Mouse (Mus musculus): ENCODE measurements around the gene Cuedc2.

- TF ChIP-seq CTCF (IDR thresholded peaks at IDR 0.05; ENCODE audit: low read depth) = no peak
- TF ChIP-seq EP300 (IDR thresholded peaks at IDR 0.05; ENCODE audit: low read depth) = no peak
Measured at GRCm38 (mm10) chr19:46313591-46313990, 24.9 kb downstream of the Cuedc2 start.

All from heart, postnatal 0 days (tissue).